Mouse (Mus musculus): ENCODE measurements around the gene 2200002D01Rik. TPM values are rescaled to one million over a fixed set of nuclear protein-coding genes. Genes with fewer than 3 reads are reported as not detected.

Gene 2200002D01Rik
- total RNA-seq, 2 experiments from 2014 or later, result not detected

Other genes starting within 250 kb of the 2200002D01Rik start
- 10 to 100 TPM; 13.9 to 17.7 TPM for gene Ryr1, start 123.3 kb downstream of the 2200002D01Rik start, total RNA-seq (2021)
- gene Rasgrp4, start 113.6 kb downstream of the 2200002D01Rik start, total RNA-seq (2021), result 1 to 10 TPM; 1.1 to 1.7 TPM
- 10 to 100 TPM; 30.0 to 32.1 TPM for gene Fam98c, start 92.2 kb downstream of the 2200002D01Rik start, total RNA-seq (2021)
- gene Ggn, start 78.3 kb downstream of the 2200002D01Rik start, total RNA-seq (2021), result under 1 TPM; 0.76 to 0.77 TPM
- 10 to 100 TPM; 45.3 to 51.0 TPM for gene Spred3, start 78.1 kb downstream of the 2200002D01Rik start, total RNA-seq (2021)
- gene Psmd8, start 67.8 kb downstream of the 2200002D01Rik start, total RNA-seq (2021), result 100 to 1,000 TPM; 136 to 154 TPM
- gene Catsperg1, start 34.4 kb downstream of the 2200002D01Rik start, total RNA-seq (2021), result 1 to 10 TPM; 1.7 to 1.9 TPM
- 1 to 10 TPM; 2.1 to 2.6 TPM for gene Kcnk6, start 16.0 kb downstream of the 2200002D01Rik start, total RNA-seq (2021)
- 10 to 100 TPM; 42.0 to 47.4 TPM for gene Yif1b, start 10.1 kb downstream of the 2200002D01Rik start, total RNA-seq (2021)
- gene Spint2, start 33.4 kb upstream of the 2200002D01Rik start, total RNA-seq (2021), result 10 to 100 TPM; 16.1 to 19.2 TPM
- 10 to 100 TPM; 25.9 to 26.0 TPM for gene Ppp1r14a, start 40.8 kb upstream of the 2200002D01Rik start, total RNA-seq (2021)
- 100 to 1,000 TPM; 108 to 109 TPM for gene Dpf1, start 55.5 kb upstream of the 2200002D01Rik start, total RNA-seq (2021)

All from layer of hippocampus, postnatal 36 days (tissue).